Comparison of ENCODE assay signal across 18 mouse cellular contexts in the genomic region with DNA sequence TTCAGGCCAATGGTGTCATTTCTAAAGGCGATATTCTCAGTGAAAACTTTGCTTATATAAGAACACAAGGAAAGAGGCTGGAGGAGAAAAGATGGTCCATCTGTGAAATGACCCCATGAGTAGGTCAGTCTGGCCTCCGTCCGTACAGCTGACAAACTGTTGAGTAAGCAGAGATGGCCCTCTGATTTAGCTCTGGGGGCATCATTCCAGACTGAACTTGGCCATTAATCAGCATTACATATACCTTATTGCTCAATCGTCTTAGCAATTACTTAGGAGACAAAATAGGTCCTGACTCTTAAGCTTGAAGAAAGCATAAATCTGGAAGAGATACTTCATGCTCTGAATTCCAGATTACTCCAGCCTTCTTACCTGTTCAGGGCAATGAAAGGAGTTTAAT.
DNase-seq lines count a peak whose midpoint lies in the region; ATAC-seq and TF ChIP-seq lines count a peak whose summit lies in the region.
"Had no signal": no experiment of that assay in that cellular context is flagged by ENCODE, and none has a peak within 500 bp of the region (broad histone marks: within the 10 kb centered on the region; RNA-seq: fewer than 3 reads in every experiment).

No protein-coding gene starts in this region.

- TF ChIP-seq EP300 in lung, postnatal 0 days (IDR thresholded peaks at IDR 0.05): no peak

- 55% methylated on average over 4 of the region's 4 CpGs for WGBS in lung, postnatal 0 days

- no peak overlapping the region for H3K9ac ChIP-seq in lung, postnatal 0 days (replicated peaks; ENCODE audit: low read depth)
- H3K9ac ChIP-seq: hindbrain, embryonic 15.5 days; intestine, embryonic 15.5 days; limb, embryonic 15.5 days; liver, embryonic 15.5 days; midbrain, embryonic 12.5 days; neural tube, embryonic 12.5 days had no signal

- no peaks in the 10 kb centered on the region for H3K27me3 ChIP-seq in lung, postnatal 0 days (replicated peaks; ENCODE audit: insufficient read depth, low read length)
- H3K27me3 ChIP-seq: hindbrain, embryonic 15.5 days; intestine, embryonic 15.5 days; limb, embryonic 15.5 days; liver, embryonic 15.5 days; midbrain, embryonic 12.5 days; neural tube, embryonic 12.5 days; Patski had no signal

- H3K9me3 ChIP-seq in lung, postnatal 0 days (ENCODE audit: low read length): no peaks in the 10 kb centered on the region
- H3K9me3 ChIP-seq: hindbrain, embryonic 15.5 days; intestine, embryonic 15.5 days; limb, embryonic 15.5 days; liver, embryonic 15.5 days; midbrain, embryonic 12.5 days; neural tube, embryonic 12.5 days had no signal

- ATAC-seq in lung, postnatal 0 days: no peak; the same call in 1 of the 2 replicates

- H3K27ac ChIP-seq in gastrocnemius, adult 2 months: no peak overlapping the region
- no peak overlapping the region for H3K27ac ChIP-seq in lung, postnatal 0 days (ENCODE audit: low read length)
- H3K27ac ChIP-seq: hindbrain, embryonic 15.5 days; intestine, embryonic 15.5 days; limb, embryonic 15.5 days; liver, embryonic 15.5 days; midbrain, embryonic 12.5 days; neural tube, embryonic 12.5 days had no signal

- TF ChIP-seq CTCF in gastrocnemius, adult 2 months (IDR thresholded peaks at IDR 0.05): no peak
- TF ChIP-seq CTCF in lung, postnatal 0 days (IDR thresholded peaks at IDR 0.05): no peak

- intact Hi-C loops in gastrocnemius, adult 2 months (cut with DNase I): no loop called here

- no peak overlapping the region for H3K4me2 ChIP-seq in lung, postnatal 0 days (replicated peaks; ENCODE audit: low read depth, low read length)
- H3K4me2 ChIP-seq: hindbrain, embryonic 15.5 days; intestine, embryonic 15.5 days; limb, embryonic 15.5 days; liver, embryonic 15.5 days; midbrain, embryonic 12.5 days; neural tube, embryonic 12.5 days had no signal

- no peaks in the 10 kb centered on the region for H3K36me3 ChIP-seq in lung, postnatal 0 days (ENCODE audit: insufficient read depth, low read length)
- H3K36me3 ChIP-seq: hindbrain, embryonic 15.5 days; intestine, embryonic 15.5 days; limb, embryonic 15.5 days; liver, embryonic 15.5 days; midbrain, embryonic 12.5 days; neural tube, embryonic 12.5 days had no signal

- no peaks in the 10 kb centered on the region for H3K4me1 ChIP-seq in lung, postnatal 0 days (ENCODE audit: insufficient read depth, low read depth, low read length)
- H3K4me1 ChIP-seq: intestine, embryonic 15.5 days; liver, embryonic 15.5 days had no signal

- no peak overlapping the region for H3K4me3 ChIP-seq in gastrocnemius, adult 2 months
- no peak overlapping the region for H3K4me3 ChIP-seq in lung, postnatal 0 days (ENCODE audit: low read depth, low read length)
- H3K4me3 ChIP-seq: hindbrain, embryonic 15.5 days; intestine, embryonic 15.5 days; limb, embryonic 15.5 days; liver, embryonic 15.5 days; midbrain, embryonic 12.5 days; neural tube, embryonic 12.5 days had no signal

- peak; percentile 30 for DNase-seq in gastrocnemius, adult 18-20 months (ENCODE audit: low spot score)
- DNase-seq in gastrocnemius, adult 2 months: no peak
- peak; percentile 21 for DNase-seq in lung, postnatal 0 days (ENCODE audit: low spot score)
- DNase-seq in lung, postnatal 4 days: no peak
- peak; percentile 87 for DNase-seq in NIH3T3 (ENCODE audit: low read depth)
- DNase-seq in fibroblast of lung, adult 2 months (ENCODE audit: low read depth): peak; percentile 35
- DNase-seq in thymus, postnatal 14 days: no peak
- no peak for DNase-seq in cerebellum, adult 9-10 months
- DNase-seq: cerebellum, postnatal 10 days; heart, postnatal 4 days; spleen, adult 18-20 months had no signal

Comparison
In these comparisons a context has a peak if more than half of its experiments do, and no peak if none do; other contexts are left out.
1. DNase-seq: peak in gastrocnemius, adult 18-20 months (single experiment), lung, postnatal 0 days (single experiment), NIH3T3 (single experiment) and fibroblast of lung, adult 2 months (single experiment); none in gastrocnemius, adult 2 months (single experiment), lung, postnatal 4 days (0 of 2), thymus, postnatal 14 days (single experiment) and cerebellum, adult 9-10 months (single experiment).